Mouse (Mus musculus) ES-E14 (cell line): Measurements from ENCODE around the gene Rhou.

ENCODE experiments used
- CHD2 ChIP-seq: IDR thresholded peaks from 2 replicates; pipeline ENCODE4 v1.6.1; 2014; ENCODE audit warnings: mild to moderate bottlenecking, low read depth, low read length, inconsistent platforms
- HCFC1 ChIP-seq: IDR thresholded peaks from 2 replicates; pipeline ENCODE4 v1.6.1; 2012; ENCODE audit warnings: low read length, inconsistent platforms, borderline replicate concordance; ENCODE audit not compliant: insufficient read depth
- MAFK ChIP-seq: IDR thresholded peaks from 2 replicates; pipeline ENCODE4 v1.6.1; 2014; ENCODE audit warnings: mild to moderate bottlenecking, low read depth, low read length, inconsistent platforms; ENCODE audit not compliant: insufficient read depth

GRCm38 (mm10) chr8:123632257-123632656, 21.5 kb upstream of the Rhou start:
- TF ChIP-seq MAFK (no peak), CHD2 (no peak), HCFC1 (no peak)
